Mouse (Mus musculus): ENCODE measurements around the gene Isg20l2. TPM values are rescaled to one million over a fixed set of nuclear protein-coding genes. Genes with fewer than 3 reads are reported as not detected.

Isg20l2 gene
- polyA plus RNA-seq, 1 experiment from 2014 or later: 30.5 TPM

DNA sequence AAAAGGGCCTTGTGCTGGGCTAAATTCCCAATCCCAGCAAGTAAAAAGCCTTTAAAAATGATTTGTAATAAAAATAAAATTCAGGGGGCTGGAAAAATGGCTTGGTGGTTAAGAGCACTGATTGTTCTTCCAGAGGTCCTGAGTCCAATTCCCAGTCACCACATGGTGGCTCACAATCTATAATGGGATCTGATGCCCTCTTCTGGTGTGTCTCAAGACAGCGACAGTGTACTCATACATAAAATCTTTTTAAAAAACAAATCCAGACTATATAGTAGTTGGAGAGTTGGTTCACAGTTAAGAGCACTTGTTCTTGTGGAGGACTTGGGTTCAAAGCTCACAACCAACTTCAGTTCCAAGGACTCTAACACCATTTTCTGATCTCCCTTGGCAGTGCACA lies 13.1 kb upstream of the Isg20l2 start:
- no peak overlapping the region for H3K4me3 ChIP-seq
- H3K27me3 ChIP-seq (replicated peaks): no peaks in the 10 kb centered on the region
- ATAC-seq (replicated peaks): no peak
- H3K9me3 ChIP-seq: no peaks in the 10 kb centered on the region
- H3K9ac ChIP-seq: no peak overlapping the region
- peaks cover 22% of the 10 kb centered on the region for H3K36me3 ChIP-seq (replicated peaks)
- WGBS: 90% methylated on average over 1 of the region's 1 CpGs
- no peak overlapping the region for H3K27ac ChIP-seq
- H3K4me2 ChIP-seq: no peak overlapping the region
- H3K4me1 ChIP-seq: peaks cover 19% of the 10 kb centered on the region

DNA sequence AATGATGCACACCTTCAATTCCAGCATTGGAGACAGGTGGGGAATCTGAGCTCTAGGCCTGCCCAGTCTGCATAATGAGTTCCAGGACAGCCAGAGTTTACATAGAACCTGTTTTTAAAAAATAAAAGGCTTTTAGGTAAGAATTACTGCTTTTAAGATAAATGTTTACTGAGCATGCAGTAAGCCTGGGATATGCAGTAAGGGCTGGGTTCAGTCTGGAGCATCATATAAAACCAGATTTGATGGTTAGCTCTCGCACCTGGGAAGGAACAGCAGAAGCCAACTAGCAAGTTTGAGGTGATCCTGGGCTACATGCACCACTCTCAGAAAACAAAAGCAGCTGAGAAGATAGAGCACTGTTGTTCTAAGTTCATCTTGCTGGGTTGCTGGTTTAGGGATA lies 11.6 kb upstream of the Isg20l2 start:
- peak; percentile 7; the same call in 1 of the 2 replicates for ATAC-seq (replicated peaks)
- Histone ChIP-seq H3K9ac (no peak overlapping the region), H3K27me3 (replicated peaks) (no peaks in the 10 kb centered on the region), H3K4me2 (peak overlapping the region; percentile 74), H3K4me1 (peaks cover 19% of the 10 kb centered on the region), H3K4me3 (no peak overlapping the region), H3K36me3 (replicated peaks) (peaks cover 36% of the 10 kb centered on the region), H3K9me3 (no peaks in the 10 kb centered on the region), H3K27ac (peak overlapping the region; percentile 63; the same call in 1 of the 2 replicates)
- WGBS: 95% methylated on average over 1 of the region's 1 CpGs

DNA sequence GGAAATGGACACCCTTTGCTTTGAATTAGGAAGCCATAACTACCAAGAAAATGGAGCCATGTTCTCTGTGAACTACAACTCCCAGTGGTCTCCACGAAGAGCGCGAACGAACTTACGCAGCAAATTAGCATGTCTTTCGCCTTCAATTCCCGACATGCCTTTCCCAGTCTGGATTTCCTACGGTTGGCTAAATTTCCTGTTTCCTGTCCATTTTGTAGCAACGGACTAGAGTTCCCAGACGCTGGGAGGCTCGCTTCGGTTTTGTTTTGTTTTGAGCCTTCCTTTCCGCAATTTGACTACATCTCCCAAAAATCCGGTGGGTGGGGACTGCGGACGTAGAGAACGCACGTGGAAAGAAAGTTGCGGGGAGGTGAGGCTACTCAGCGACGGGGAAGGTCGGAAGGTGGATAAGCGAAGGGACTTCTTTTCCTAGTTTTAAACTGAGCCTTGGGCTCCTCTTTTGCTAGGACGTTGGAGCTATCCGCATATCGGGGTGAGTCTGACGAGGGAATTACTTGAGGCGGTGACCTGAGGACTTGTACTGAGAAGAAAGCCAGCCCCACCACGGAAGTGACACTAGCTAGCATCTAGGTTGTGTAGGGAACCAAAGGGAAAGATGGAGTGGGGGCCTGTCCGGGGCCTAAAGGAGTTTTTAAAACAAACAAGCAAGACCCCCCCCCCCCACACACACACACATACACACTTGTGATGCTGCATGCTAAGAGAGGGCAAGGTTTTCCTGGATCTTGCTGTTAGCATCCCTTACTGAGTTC lies 10.6 kb upstream of the Isg20l2 start, which contains the start of gene Mrpl24:
Mrpl24 (plus strand) TSS at position 171 of the 773 bp plus-strand sequence.
- H3K4me2 ChIP-seq: peak within 1 kb of the TSS; percentile 74
- H3K27me3 ChIP-seq (replicated peaks): no peaks in the 10 kb centered on the region
- H3K4me3 ChIP-seq: peak within 1 kb of the TSS; percentile 65
- ATAC-seq (replicated peaks): peak; percentile 83
- peaks cover 37% of the 10 kb centered on the region for H3K36me3 ChIP-seq (replicated peaks)
- under 1% methylated on average over 30 of the region's 30 CpGs for WGBS
- H3K9me3 ChIP-seq: no peaks in the 10 kb centered on the region
- peak within 1 kb of the TSS; percentile 63 for H3K27ac ChIP-seq
- peaks cover 19% of the 10 kb centered on the region for H3K4me1 ChIP-seq
- peak within 1 kb of the TSS; percentile 47 for H3K9ac ChIP-seq

DNA sequence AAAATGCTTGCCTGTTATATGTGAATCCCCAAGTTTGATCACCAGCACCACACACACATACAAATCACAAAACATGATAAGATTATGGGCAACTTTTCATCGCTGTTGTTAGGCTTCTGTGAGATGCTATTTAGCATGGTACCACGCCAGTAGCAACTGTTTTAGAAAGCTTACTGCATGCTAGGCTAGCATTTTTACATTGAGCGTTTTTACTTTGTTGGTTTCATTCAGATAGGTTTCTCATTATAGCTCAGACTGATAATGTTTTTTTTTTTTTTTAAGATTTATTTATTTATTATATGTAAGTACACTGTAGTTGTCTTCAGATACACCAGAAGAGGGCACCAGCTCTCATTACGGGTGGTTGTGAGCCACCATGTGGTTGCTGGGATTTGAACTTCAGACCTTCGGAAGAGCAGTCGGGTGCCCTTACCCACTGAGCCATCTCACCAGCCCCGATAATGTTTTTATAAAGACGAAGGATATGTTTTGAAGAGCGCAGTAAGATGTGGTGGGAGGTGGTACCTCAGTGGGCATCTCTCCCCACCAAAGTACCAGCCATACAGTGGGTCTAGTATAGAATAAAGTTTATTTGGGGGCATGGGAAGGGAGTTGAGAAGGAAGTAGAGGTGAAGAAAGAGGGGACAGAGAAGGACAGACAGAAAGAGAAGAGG lies 9.7 kb upstream of the Isg20l2 start:
- Histone ChIP-seq H3K4me2 (peak overlapping the region; percentile 74), H3K36me3 (replicated peaks) (peaks cover 38% of the 10 kb centered on the region; the same call in 1 of the 2 replicates), H3K27me3 (replicated peaks) (no peaks in the 10 kb centered on the region), H3K9me3 (no peaks in the 10 kb centered on the region), H3K4me1 (peaks cover 19% of the 10 kb centered on the region), H3K9ac (peak overlapping the region; percentile 47; the same call in 1 of the 2 replicates), H3K4me3 (peak overlapping the region; percentile 65), H3K27ac (no peak overlapping the region)
- no peak for ATAC-seq (replicated peaks)
- 69% methylated on average over 9 of the region's 9 CpGs for WGBS

DNA sequence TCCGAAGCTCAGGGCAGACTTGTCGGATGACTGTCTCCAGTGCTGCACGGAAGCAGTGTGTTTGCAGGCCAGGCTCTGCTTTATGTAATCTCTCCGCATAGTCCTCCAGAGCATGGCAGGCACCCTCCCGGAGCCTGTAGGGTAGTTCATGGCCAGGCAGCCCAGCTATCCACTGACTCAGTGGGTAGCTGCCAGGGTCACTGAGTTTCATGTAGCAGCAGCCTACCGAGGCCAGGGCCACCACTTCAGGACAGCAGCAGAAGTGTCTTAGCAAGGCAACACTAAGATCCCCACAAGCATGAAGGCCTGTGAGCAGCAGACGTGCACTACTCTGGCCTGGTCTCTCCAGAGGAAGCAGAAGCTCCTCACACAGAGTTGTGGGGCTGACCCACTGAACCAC lies 5.1 kb upstream of the Isg20l2 start:
- H3K27ac ChIP-seq: no peak overlapping the region
- H3K9me3 ChIP-seq: no peaks in the 10 kb centered on the region
- no peak for ATAC-seq (replicated peaks)
- no peak overlapping the region for H3K4me2 ChIP-seq
- no peaks in the 10 kb centered on the region for H3K27me3 ChIP-seq (replicated peaks)
- peaks cover 37% of the 10 kb centered on the region; the same call in 1 of the 2 replicates for H3K36me3 ChIP-seq (replicated peaks)
- no peak overlapping the region for H3K4me3 ChIP-seq
- H3K9ac ChIP-seq: no peak overlapping the region
- WGBS: 93% methylated on average over 7 of the region's 7 CpGs
- peaks cover 18% of the 10 kb centered on the region for H3K4me1 ChIP-seq

DNA sequence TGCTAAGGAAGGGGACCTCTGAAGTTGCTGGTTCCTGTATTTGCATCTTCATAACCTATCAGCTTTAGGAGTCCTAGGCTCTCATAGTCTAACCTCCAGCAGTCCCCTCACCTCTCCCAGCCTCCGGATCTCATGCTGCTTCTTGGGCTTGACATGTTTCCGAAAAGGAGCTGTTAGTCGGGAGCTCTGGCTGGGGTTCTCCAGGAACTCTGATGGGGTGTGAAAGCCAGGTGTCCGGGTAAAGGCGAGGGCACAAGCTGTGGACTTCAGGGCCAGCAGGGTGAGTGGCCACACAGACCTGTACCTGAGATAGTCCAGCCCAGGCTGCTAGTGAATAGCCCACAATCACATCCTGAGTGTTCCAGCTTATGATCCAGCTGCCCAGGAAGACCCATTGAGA lies 2.7 kb upstream of the Isg20l2 start:
- 85% methylated on average over 5 of the region's 5 CpGs for WGBS
- H3K9ac ChIP-seq: no peak overlapping the region
- no peak overlapping the region for H3K27ac ChIP-seq
- peaks cover 33% of the 10 kb centered on the region; the same call in 1 of the 2 replicates for H3K36me3 ChIP-seq (replicated peaks)
- no peaks in the 10 kb centered on the region for H3K27me3 ChIP-seq (replicated peaks)
- H3K4me3 ChIP-seq: no peak overlapping the region
- no peak for ATAC-seq (replicated peaks)
- H3K4me2 ChIP-seq: no peak overlapping the region
- H3K9me3 ChIP-seq: no peaks in the 10 kb centered on the region
- peaks cover 25% of the 10 kb centered on the region for H3K4me1 ChIP-seq

DNA sequence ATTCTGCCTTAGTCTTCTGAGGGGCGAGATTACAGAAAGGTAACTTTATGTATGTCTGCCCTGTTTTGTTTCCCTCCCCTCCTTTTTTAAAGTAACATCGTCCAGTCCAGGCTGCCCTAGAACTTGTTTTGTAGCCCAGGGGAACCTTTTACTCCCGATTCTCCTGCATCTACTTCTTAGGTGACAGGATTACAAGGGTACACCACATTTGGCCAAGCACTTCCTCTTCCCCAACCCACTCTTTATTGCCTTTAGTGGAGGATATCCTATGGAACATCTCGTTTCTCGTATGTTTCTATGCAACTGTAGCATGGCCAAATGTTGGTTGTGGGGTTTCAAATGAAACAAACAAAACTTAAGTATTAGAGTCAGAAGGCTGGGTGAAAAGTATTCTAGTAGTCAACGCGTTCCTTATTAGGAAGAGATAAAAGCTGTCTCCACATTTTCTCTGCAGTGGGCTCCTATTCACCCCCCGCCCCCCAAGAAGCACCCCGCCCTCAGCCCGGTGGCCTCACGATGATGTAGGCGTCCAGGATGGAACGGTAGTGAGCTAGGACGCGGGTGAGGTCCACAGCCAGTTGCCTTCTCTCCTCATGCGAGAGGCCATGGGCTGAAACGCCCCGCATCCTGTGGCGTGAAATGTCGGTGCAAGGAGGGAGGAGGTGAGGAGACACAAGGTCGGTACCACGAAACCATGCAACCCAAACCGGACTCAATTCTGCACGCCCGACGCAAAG lies 605 bp upstream of the Isg20l2 start:
- WGBS: 7% methylated on average over 26 of the region's 26 CpGs
- Histone ChIP-seq H3K9ac (peak overlapping the region; percentile 82), H3K4me2 (peak overlapping the region; percentile 77), H3K27ac (peak overlapping the region; percentile 92), H3K9me3 (no peaks in the 10 kb centered on the region), H3K27me3 (replicated peaks) (no peaks in the 10 kb centered on the region), H3K4me1 (peaks cover 39% of the 10 kb centered on the region), H3K4me3 (peak overlapping the region; percentile 88), H3K36me3 (replicated peaks) (peaks cover 14% of the 10 kb centered on the region; the same call in 1 of the 2 replicates)
- peak; percentile 73 for ATAC-seq (replicated peaks)

DNA sequence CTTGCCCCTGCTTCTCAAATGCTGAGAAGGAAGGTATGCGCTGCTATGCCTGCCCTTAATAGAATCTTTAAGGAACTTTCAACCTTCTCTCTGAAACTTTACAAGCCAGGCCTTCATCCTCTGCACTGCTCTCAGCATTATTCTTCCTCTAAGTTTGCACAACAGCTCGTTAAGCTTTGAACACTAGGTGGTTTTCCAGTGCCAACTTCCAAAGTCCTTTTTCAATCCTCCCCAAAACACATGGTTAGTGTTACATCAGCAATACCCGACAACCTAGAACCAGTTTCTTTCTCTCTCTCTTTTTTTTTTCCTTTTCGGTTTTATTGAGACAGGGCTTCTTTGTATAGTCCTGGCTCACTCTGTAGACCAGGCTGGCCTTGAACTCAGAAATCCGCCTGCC lies 3.9 kb downstream of the Isg20l2 start:
- no peak overlapping the region for H3K4me3 ChIP-seq
- peaks cover 51% of the 10 kb centered on the region for H3K4me1 ChIP-seq
- H3K4me2 ChIP-seq: no peak overlapping the region
- ATAC-seq (replicated peaks): no peak
- H3K27ac ChIP-seq: no peak overlapping the region
- no peak overlapping the region for H3K9ac ChIP-seq
- H3K27me3 ChIP-seq (replicated peaks): no peaks in the 10 kb centered on the region
- 86% methylated on average over 5 of the region's 5 CpGs for WGBS
- H3K36me3 ChIP-seq (replicated peaks): peaks cover 15% of the 10 kb centered on the region
- H3K9me3 ChIP-seq: no peaks in the 10 kb centered on the region

DNA sequence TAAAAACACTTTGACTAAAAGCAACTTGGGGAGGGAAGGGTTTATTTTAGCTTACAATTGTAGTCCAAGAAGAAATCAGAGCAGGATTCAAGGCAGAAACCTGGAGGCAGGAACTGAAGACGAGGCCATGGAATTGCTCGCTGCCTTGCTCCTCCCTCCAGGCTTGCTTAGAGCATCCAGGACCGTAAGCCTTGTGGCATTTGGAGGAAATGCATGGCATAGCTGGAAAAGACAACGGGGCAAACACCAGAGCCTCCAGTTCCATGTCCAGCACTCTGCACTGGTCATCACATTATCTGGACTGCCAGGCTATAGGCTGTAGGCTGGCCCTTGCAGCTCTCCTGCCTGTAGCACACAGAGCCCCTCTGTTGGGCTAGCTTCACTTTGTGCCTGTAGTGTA lies 4.4 kb downstream of the Isg20l2 start:
- H3K36me3 ChIP-seq (replicated peaks): peaks cover 19% of the 10 kb centered on the region
- 60% methylated on average over 4 of the region's 4 CpGs for WGBS
- H3K9me3 ChIP-seq: no peaks in the 10 kb centered on the region
- H3K4me1 ChIP-seq: peaks cover 47% of the 10 kb centered on the region
- ATAC-seq (replicated peaks): no peak
- H3K27ac ChIP-seq: no peak overlapping the region
- no peaks in the 10 kb centered on the region for H3K27me3 ChIP-seq (replicated peaks)
- no peak overlapping the region for H3K4me3 ChIP-seq
- no peak overlapping the region for H3K9ac ChIP-seq
- no peak overlapping the region for H3K4me2 ChIP-seq

DNA sequence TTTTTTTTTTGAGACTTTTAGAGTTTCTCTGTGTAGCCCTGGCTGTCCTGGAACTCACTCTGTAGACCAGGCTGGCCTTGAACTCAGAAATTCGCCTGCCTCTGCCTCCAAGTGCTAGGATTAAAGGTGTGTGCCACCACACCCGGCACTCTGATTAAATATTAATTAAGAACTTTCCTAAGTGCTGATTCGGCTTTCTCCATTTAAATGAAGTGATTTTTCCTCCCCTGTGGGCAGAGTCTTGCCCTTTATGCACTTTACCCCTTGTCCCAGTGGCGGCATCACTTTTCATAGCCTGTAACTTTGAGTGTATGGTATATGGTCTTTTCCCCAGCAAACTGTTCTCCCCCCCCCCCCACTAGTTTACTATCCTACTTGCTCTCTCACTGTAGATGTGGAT lies 5.1 kb downstream of the Isg20l2 start:
- H3K4me3 ChIP-seq: no peak overlapping the region
- no peaks in the 10 kb centered on the region for H3K27me3 ChIP-seq (replicated peaks)
- no peak overlapping the region for H3K9ac ChIP-seq
- ATAC-seq (replicated peaks): no peak
- peaks cover 47% of the 10 kb centered on the region for H3K4me1 ChIP-seq
- no peak overlapping the region for H3K27ac ChIP-seq
- peaks cover 26% of the 10 kb centered on the region for H3K36me3 ChIP-seq (replicated peaks)
- WGBS: 83% methylated on average over 4 of the region's 4 CpGs
- H3K9me3 ChIP-seq: no peaks in the 10 kb centered on the region
- H3K4me2 ChIP-seq: no peak overlapping the region

DNA sequence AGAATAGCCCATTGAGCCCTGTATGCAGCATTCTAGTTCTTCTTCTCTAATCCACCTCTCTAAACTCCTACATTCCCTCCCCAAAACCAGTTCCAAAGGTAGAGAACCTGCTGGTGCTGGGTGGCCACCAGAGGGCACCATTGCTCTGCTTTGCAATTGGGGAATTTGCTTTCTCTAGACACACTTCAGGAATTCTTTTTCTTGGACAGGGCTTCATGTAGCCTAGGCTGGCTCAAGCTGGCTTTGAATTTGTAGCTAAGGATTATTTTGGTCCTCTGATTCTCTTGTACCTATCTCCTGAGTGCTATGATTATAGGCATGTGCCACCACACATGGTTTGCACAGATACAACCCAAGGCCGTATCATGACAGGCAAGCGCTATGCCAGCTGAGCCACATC lies 5.7 kb downstream of the Isg20l2 start:
- H3K9ac ChIP-seq: no peak overlapping the region
- no peaks in the 10 kb centered on the region for H3K9me3 ChIP-seq
- no peak overlapping the region for H3K4me3 ChIP-seq
- WGBS: 95% methylated on average over 2 of the region's 2 CpGs
- H3K4me2 ChIP-seq: no peak overlapping the region
- peak; percentile 41; the same call in 1 of the 2 replicates for ATAC-seq (replicated peaks)
- peaks cover 29% of the 10 kb centered on the region for H3K36me3 ChIP-seq (replicated peaks)
- no peaks in the 10 kb centered on the region for H3K27me3 ChIP-seq (replicated peaks)
- no peak overlapping the region for H3K27ac ChIP-seq
- peaks cover 45% of the 10 kb centered on the region for H3K4me1 ChIP-seq

DNA sequence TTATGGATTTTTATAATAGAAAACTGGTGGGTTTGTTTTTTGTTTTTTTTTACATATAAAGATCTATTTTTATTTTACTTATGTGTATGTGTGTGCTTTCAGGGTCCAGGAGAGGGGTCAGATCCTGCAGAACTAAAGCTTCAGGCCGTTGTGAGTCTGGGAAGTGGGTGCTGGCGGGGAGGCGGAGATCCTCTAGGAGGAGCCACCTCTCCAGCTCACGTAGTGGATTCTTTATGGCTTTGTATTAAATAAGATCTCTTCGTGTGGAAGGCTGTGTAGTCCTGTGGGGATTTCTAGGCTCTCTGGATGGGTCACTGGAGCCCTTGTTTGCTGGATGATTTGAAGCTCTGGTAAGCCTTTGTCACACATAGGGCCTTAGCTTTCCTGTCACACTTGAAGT lies 10.5 kb downstream of the Isg20l2 start:
- 55% methylated on average over 5 of the region's 5 CpGs for WGBS
- no peaks in the 10 kb centered on the region for H3K27me3 ChIP-seq (replicated peaks)
- no peak overlapping the region for H3K9ac ChIP-seq
- no peak overlapping the region for H3K27ac ChIP-seq
- H3K4me2 ChIP-seq: no peak overlapping the region
- ATAC-seq (replicated peaks): no peak
- H3K36me3 ChIP-seq (replicated peaks): peaks cover 30% of the 10 kb centered on the region
- no peaks in the 10 kb centered on the region for H3K9me3 ChIP-seq
- peaks cover 11% of the 10 kb centered on the region for H3K4me1 ChIP-seq
- no peak overlapping the region for H3K4me3 ChIP-seq
